Mouse (Mus musculus): ENCODE results near the gene Slco1b2.

GRCm38 (mm10) chr6:141687008-141687407, 57.7 kb downstream of the Slco1b2 start:
- TF ChIP-seq CTCF (conservative IDR thresholded peaks at IDR 0.05; ENCODE audit: low read length) (no peak), NANOG (IDR thresholded peaks at IDR 0.05; ENCODE audit: borderline replicate concordance, low read length) (no peak), POU5F1 (IDR thresholded peaks at IDR 0.05; ENCODE audit: borderline replicate concordance, low read length) (no peak)

Data from E14TG2a.4 (cell line).